Mouse (Mus musculus) forebrain, embryonic 10.5 days (tissue): ENCODE data around the gene Smad9. TPM values are rescaled to one million over a fixed set of nuclear protein-coding genes. Genes with fewer than 3 reads are reported as not detected.
A peak's percentile ranks its signal among the peaks of the same experiment; 100 is the strongest.

ENCODE experiments used
- DNase-seq: peaks from one replicate; pipeline ENCODE4 v3.0.0-alpha.2; 2017; ENCODE audit warnings: low spot score; ENCODE audit errors: extremely low spot score
- H3K27ac ChIP-seq: fragments of 300-500 bp; sonication (generic); 2 replicates; pipeline ENCODE4 v1.5.1; 2016; ENCODE audit warnings: mild to moderate bottlenecking
- H3K27me3 ChIP-seq: fragments of 300-500 bp; sonication (generic); 2 replicates; pipeline ENCODE4 v1.6.1; 2016; ENCODE audit warnings: mild to moderate bottlenecking; ENCODE audit not compliant: poor library complexity, severe bottlenecking
- H3K36me3 ChIP-seq: fragments of 300-500 bp; sonication (generic); replicated peaks from 2 replicates; pipeline ENCODE4 v1.6.1; 2016; ENCODE audit warnings: mild to moderate bottlenecking, moderate library complexity
- H3K4me1 ChIP-seq: fragments of 300-500 bp; sonication (generic); 2 replicates; pipeline ENCODE4 v1.6.1; 2016
- H3K4me3 ChIP-seq: fragments of 300-500 bp; sonication (generic); 2 replicates; pipeline ENCODE4 v1.5.1; 2016; ENCODE audit warnings: mild to moderate bottlenecking, moderate library complexity
- H3K9me3 ChIP-seq: fragments of 300-500 bp; sonication (generic); 2 replicates; pipeline ENCODE4 v1.6.1; 2016; ENCODE audit warnings: mild to moderate bottlenecking, moderate library complexity
- WGBS: fragments of 180-500 bp; shearing (Covaris S2); methylation state at CpG from one replicate; pipeline ENCODE4 v1.1.7; 2016; 5-methylcytosine and 5-hydroxymethylcytosine counted together
- polyA plus RNA-seq: library from polyadenylated mRNA; unstranded; fragments of >200 nt; fragmentation: Nextera tagmentation; extraction: Ambion mirVana; gene quantifications from 2 replicates; pipeline ENCODE4 v1.2.1, GENCODE M21; 2016

Smad9 gene
- 0.09 TPM in 2 replicates for polyA plus RNA-seq

- Histone ChIP-seq H3K4me1 (peaks cover 21% of the 10 kb centered on the region), H3K27me3 (peaks cover 49% of the 10 kb centered on the region), H3K4me3 (peak within 1 kb of the TSS; percentile 72), H3K27ac (peak within 1 kb of the TSS; percentile 66), H3K36me3 (peaks cover 12% of the 10 kb centered on the region), H3K9me3 (no peaks in the 10 kb centered on the region)
- 1% methylated on average over 66 of the region's 66 CpGs for WGBS
- peak; percentile 40 for DNase-seq
Measured at GRCm38 (mm10) chr3:54755145-54756041, at the start of gene Smad9. TSS of gene Smad9 (plus strand) at chr3:54755582.

- H3K4me1 ChIP-seq, result no peaks in the 10 kb centered on the region
- H3K27me3 ChIP-seq, result no peaks in the 10 kb centered on the region
- H3K9me3 ChIP-seq, result no peaks in the 10 kb centered on the region
- no peak for DNase-seq
- H3K4me3 ChIP-seq, result no peak overlapping the region
- WGBS, result 89% methylated on average over 9 of the region's 9 CpGs
- H3K36me3 ChIP-seq, result peaks cover 97% of the 10 kb centered on the region
- H3K27ac ChIP-seq, result no peak overlapping the region
Measured at GRCm38 (mm10) chr3:54708972-54709371, 46.4 kb upstream of the Smad9 start.

GRCm38 (mm10) chr3:54714253-54714652 lies 41.1 kb upstream of the Smad9 start, which contains the start of gene Gm21958:
TSS of gene Gm21958 (minus strand) at chr3:54714353.
- H3K27me3 ChIP-seq, result no peaks in the 10 kb centered on the region
- 93% methylated on average over 6 of the region's 6 CpGs for WGBS
- no peaks in the 10 kb centered on the region for H3K4me1 ChIP-seq
- DNase-seq, result no peak
- no peaks in the 10 kb centered on the region for H3K9me3 ChIP-seq
- H3K27ac ChIP-seq, result no peak within 1 kb of the TSS
- peaks cover 100% of the 10 kb centered on the region for H3K36me3 ChIP-seq
- no peak within 1 kb of the TSS for H3K4me3 ChIP-seq

GRCm38 (mm10) chr3:54715461-54715860 lies 39.9 kb upstream of the Smad9 start:
- no peak overlapping the region for H3K27ac ChIP-seq
- H3K36me3 ChIP-seq, result peaks cover 97% of the 10 kb centered on the region
- H3K4me1 ChIP-seq, result no peaks in the 10 kb centered on the region
- no peak overlapping the region for H3K4me3 ChIP-seq
- H3K27me3 ChIP-seq, result no peaks in the 10 kb centered on the region
- DNase-seq, result no peak
- 91% methylated on average over 6 of the region's 6 CpGs for WGBS
- H3K9me3 ChIP-seq, result no peaks in the 10 kb centered on the region

DNA sequence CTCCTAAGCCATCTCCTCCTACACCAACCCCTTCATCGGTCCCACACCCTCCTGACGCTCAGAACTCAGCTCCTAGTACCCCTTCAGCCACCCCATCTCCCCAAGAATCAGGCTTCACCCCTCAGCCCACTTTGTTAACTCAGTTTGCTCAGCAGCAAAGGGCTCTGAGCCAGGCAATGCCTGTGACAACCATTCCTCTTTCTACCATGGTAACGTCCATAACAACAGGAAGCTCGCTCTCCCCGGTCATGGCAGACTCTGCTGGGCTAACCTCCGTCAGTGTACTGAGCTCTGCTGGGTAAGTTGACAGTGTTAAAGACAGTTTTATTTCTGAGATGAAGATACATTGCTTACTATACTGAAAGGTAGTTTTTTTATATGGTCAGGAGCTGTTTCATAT lies 38.0 kb upstream of the Smad9 start:
- 93% methylated on average over 6 of the region's 6 CpGs for WGBS
- H3K27ac ChIP-seq, result no peak overlapping the region
- H3K36me3 ChIP-seq, result peaks cover 97% of the 10 kb centered on the region
- no peaks in the 10 kb centered on the region for H3K9me3 ChIP-seq
- no peaks in the 10 kb centered on the region for H3K4me1 ChIP-seq
- DNase-seq, result no peak
- no peaks in the 10 kb centered on the region for H3K27me3 ChIP-seq
- no peak overlapping the region for H3K4me3 ChIP-seq

GRCm38 (mm10) chr3:54718947-54719346 lies 36.4 kb upstream of the Smad9 start:
- no peak for DNase-seq
- Histone ChIP-seq H3K4me3 (no peak overlapping the region), H3K27me3 (no peaks in the 10 kb centered on the region), H3K36me3 (peaks cover 97% of the 10 kb centered on the region), H3K9me3 (no peaks in the 10 kb centered on the region), H3K27ac (no peak overlapping the region), H3K4me1 (no peaks in the 10 kb centered on the region)
- WGBS, result 74% methylated on average over 3 of the region's 3 CpGs

- no peak overlapping the region for H3K4me3 ChIP-seq
- 90% methylated on average over 10 of the region's 10 CpGs for WGBS
- DNase-seq, result no peak
- peaks cover 95% of the 10 kb centered on the region for H3K36me3 ChIP-seq
- H3K9me3 ChIP-seq, result no peaks in the 10 kb centered on the region
- H3K4me1 ChIP-seq, result no peaks in the 10 kb centered on the region
- no peaks in the 10 kb centered on the region for H3K27me3 ChIP-seq
- no peak overlapping the region for H3K27ac ChIP-seq
Measured at GRCm38 (mm10) chr3:54723741-54724500, 31.5 kb upstream of the Smad9 start.

GRCm38 (mm10) chr3:54725344-54725743 lies 30.0 kb upstream of the Smad9 start:
- no peak overlapping the region for H3K4me3 ChIP-seq
- 85% methylated on average over 2 of the region's 2 CpGs for WGBS
- no peak for DNase-seq
- no peaks in the 10 kb centered on the region for H3K4me1 ChIP-seq
- H3K27me3 ChIP-seq, result no peaks in the 10 kb centered on the region
- H3K9me3 ChIP-seq, result no peaks in the 10 kb centered on the region
- peaks cover 97% of the 10 kb centered on the region for H3K36me3 ChIP-seq
- no peak overlapping the region for H3K27ac ChIP-seq

GRCm38 (mm10) chr3:54727588-54727987 lies 27.8 kb upstream of the Smad9 start:
- no peak overlapping the region for H3K4me3 ChIP-seq
- DNase-seq, result no peak
- no peak overlapping the region for H3K27ac ChIP-seq
- no peaks in the 10 kb centered on the region for H3K9me3 ChIP-seq
- 98% methylated on average over 2 of the region's 2 CpGs for WGBS
- peaks cover 97% of the 10 kb centered on the region for H3K36me3 ChIP-seq
- H3K4me1 ChIP-seq, result no peaks in the 10 kb centered on the region
- H3K27me3 ChIP-seq, result no peaks in the 10 kb centered on the region

- no peak for DNase-seq
- no peaks in the 10 kb centered on the region for H3K27me3 ChIP-seq
- no peak overlapping the region for H3K4me3 ChIP-seq
- peaks cover 97% of the 10 kb centered on the region for H3K36me3 ChIP-seq
- no peak overlapping the region for H3K27ac ChIP-seq
- no peaks in the 10 kb centered on the region for H3K4me1 ChIP-seq
- WGBS, result 89% methylated on average over 6 of the region's 6 CpGs
- no peaks in the 10 kb centered on the region for H3K9me3 ChIP-seq
Measured at GRCm38 (mm10) chr3:54728100-54728499, 27.3 kb upstream of the Smad9 start.

DNA sequence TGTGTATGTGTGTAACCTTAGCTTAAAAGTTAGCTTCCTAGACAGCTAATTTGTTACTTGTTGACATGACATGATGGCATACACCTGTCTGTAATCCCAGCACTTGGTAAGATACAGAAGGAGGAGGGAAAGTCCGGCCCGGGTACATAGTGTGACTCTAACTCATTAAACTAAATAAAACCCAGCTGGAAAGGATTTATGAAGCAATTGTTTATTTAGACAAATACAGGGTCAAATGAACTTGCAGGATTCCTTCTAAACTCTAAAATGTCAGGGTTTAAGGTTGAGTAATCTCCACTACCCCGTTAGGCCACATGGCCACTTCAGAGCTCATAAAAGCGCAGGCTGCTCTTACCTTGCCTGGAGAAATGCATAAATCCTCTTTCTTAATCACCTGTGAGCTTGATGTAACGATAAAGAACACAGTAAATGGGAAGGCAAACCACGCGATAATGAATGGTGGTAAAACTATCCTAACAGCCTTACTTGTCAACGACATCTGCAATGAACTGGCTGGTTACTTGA lies 23.7 kb upstream of the Smad9 start:
- H3K4me1 ChIP-seq, result peaks cover 14% of the 10 kb centered on the region
- 93% methylated on average over 8 of the region's 8 CpGs for WGBS
- DNase-seq, result no peak
- H3K9me3 ChIP-seq, result no peaks in the 10 kb centered on the region
- no peaks in the 10 kb centered on the region for H3K27me3 ChIP-seq
- no peak overlapping the region for H3K4me3 ChIP-seq
- peaks cover 68% of the 10 kb centered on the region for H3K36me3 ChIP-seq
- no peak overlapping the region for H3K27ac ChIP-seq

DNA sequence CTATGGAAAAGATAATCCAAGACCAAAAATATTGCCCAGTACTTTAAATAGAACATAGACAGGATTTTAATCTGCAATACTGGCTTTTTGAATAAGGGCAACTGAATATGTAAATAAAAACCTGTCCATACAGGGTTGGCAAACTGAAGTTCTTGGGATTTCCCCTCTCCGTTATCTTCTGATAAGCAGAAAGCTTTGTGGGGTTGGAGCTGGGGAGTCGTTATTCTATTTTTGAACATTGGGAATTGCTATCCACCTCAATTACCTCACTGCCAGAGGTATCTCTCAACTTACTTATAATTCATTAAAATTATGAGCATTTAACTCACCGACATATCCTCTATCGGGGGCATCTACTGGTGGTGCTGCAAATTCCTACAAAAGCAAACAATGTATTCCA lies 23.0 kb upstream of the Smad9 start:
- H3K4me1 ChIP-seq, result peaks cover 14% of the 10 kb centered on the region
- no peaks in the 10 kb centered on the region for H3K27me3 ChIP-seq
- no peak overlapping the region for H3K27ac ChIP-seq
- peaks cover 62% of the 10 kb centered on the region for H3K36me3 ChIP-seq
- 97% methylated on average over 4 of the region's 4 CpGs for WGBS
- DNase-seq, result no peak
- H3K9me3 ChIP-seq, result no peaks in the 10 kb centered on the region
- no peak overlapping the region for H3K4me3 ChIP-seq
